Mouse (Mus musculus) spleen, postnatal 10 days (tissue): ENCODE results near the gene Acad8.
A peak's percentile ranks its signal among the peaks of the same experiment; 100 is the strongest.

Experiments used
- DNase-seq, 2 experiments: peaks; one replicate each; pipeline ENCODE4 v3.0.0; 2021 to 2022; ENCODE audit warnings: low spot score in 2 of 2

The Acad8 gene

DNA sequence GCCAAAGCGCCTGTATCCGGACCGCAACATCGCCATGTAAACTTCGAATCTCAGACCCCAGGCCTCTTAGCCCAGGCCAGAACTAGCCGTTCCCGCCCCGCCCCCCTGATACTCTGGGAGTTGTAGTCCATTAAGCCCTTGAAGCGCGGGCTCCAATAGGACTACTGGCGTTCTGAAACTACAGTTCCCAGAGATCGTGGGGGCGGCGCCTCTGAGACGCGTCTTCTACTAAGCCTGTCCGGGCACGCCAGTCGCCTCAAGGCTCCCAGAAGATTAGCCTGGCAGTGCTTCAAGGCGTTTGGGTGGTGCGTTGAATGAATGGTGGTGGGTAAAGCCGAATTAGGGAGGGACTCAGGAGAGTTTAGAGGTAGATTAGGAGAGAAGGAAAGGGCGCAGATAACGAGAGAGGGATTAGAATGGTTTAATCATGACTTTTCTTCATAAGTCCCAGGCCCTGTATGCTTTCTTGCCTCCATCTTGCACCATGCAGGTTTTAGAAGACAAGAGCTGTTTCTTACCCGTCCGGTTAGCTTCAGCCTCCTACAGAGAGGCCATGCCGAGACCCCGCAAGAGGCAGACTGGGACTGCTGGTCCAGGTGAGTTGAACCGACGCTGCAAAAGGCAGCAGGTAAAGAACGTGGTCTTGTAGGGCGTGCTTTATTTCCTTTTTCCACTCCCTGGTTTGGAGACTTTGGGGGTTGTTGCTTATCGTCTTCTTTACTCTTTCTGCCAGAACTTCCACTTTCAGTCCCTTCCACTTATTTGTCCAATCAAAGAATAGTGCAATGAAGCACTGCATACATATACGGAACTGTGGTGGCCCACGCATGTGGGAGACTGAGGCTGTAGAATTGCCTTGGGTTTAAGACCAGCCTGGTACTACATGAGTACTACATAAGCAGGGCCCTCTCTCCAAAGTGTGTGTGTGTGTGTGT, at the start of gene Acad8, which contains the start of gene Thyn1:
Gene Acad8 (minus strand): TSS at position 106 of the 935 bp plus-strand sequence.
Gene Thyn1 (plus strand): TSS at position 250 of the 935 bp plus-strand sequence.
- peak; percentile 75 to 94 for DNase-seq

DNA sequence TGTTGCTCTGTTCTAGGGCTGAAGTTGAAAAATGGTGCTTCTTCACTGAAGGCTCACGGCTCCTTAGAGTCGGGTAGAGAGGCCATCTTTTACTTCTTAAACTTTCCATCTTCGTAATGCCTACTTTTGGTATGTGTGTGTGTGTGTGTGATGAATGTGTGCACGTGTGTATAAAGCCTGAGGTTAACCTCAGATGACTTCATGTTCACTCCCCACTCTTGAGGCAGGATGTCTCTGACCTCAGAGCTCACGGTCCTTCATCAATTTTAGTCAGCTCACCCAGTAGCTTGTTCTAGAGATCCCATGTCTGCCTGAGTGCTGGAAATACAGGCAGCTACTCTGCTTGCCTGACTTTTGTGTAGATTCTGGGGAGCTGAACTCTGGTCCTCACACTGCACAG, 44.5 kb upstream of the Acad8 start:
- no peak for DNase-seq

DNA sequence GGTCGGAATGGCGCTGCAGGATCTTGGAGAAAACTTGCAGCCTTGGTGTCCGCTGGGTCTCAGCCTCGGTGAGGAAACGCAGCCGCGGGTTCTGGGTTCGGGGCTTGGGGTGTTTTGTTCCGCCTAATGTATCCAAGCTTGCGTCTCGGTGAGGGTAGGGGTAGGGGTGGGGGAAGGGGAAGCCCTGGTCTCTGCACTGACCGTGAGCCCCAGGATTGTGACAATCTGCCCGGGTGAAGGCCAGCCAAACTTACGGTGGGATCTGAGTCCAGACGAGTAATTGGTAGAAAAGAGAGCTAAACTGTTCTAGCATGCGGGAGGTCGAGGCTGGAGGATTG, 31.4 kb upstream of the Acad8 start:
- no peak for DNase-seq

DNA sequence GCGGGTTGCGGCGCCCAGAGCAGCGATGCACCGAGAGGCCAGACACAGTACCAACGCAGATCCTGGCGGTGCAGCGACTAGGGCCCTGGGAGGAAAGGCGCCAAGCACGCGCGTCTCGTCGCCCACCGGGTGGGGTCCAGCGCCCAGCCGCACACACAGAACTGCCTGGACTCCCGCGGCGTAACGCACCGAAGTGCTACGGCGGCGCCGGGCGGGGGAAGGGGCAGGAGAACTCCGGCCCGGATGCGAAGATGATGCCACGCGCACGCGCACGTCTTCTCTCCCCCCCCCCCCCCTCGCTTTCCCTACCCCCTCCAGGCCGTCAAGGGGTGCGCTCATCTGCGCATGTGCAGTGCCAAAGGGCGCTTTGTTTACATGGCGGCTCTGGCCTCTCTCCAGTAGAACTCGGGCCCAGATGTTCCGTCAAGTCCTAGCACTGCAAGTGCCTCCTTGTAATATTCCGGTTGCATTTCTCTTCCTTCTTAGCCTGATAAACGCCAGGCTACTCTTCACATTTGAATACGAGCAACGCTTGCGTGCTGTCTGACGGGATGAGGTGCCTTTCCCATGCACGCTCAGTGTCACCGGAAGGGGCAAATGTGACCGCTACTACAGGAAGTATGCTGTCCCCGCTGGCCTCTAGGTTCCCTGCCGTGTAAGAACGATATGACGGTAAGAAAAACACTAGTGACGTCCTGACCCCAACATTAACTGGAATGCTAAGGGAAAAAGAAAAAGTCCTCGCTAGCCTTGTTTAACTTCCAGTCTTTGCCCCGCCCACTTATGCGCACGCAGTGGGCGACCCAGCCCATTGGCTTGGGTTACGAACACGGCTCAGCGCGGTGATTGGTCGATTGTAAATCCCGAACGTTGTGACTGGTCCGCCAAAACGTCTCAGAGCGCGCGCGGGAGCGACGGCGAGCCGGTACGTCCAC, 30.7 kb upstream of the Acad8 start, which contains the start of the genes Vps26b and Ncapd3:
Gene Vps26b (minus strand): TSS at position 238 of the 935 bp plus-strand sequence.
Gene Ncapd3 (plus strand): TSS at position 348 of the 935 bp plus-strand sequence.
- DNase-seq, result peak; percentile 93 to 98

DNA sequence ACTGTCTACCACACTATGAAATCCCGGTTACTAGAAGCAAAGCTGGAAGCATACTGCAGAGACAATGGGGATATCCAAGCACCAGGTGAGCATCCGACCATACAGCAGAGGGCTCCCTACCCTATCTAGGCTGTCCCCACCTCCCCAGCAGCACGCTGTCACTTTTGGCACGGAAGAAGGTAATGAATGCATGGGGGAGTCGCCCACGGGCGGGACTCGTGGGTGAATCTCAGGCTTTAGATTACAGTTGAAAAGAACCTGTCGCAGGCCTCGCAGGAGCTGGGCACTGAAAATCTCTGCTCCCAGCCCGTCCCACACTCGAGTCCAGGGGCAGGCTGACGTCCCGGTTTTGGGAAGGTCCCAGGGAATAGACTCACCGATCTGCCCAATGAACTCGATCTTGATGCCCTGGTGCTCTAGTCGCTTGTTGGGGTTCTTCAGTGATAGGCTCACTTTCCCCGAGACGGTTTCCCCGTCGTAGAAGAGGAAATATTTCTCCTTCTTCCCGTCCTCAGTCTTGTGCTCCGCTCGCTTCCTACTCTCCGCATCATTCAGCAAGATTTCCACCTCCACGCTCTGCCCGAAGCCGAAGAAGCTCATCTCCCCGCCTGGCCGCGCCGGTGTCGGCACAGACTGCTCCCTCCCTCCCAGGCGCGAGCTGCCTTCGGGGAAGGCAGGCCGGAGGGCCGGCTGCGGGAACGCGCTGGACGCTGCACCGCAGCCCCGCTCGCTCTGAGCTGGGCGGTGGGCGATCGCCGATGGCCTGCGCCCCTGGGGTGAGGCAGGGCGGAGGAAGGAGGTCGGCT, 29.9 kb upstream of the Acad8 start:
- DNase-seq, result peak; percentile 61 to 74

DNA sequence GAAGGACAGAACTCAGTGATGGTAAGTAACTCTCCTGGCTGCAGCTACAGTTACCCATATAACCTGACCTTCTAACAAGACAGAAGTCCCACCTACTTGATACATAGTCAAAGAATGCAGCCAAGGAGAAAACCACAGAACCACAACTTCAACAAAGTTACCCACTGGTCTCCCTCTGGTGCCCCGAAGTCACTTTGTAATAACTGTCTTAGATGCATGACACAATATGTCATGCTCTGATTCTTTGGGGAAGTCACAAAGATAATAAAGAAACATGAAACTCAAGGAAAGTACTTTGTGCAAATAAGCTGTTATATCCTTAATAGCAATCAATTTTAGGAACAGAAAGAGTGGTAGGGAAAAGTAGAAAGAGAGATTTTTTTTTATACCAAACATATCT, 27.3 kb upstream of the Acad8 start:
- DNase-seq, result peak in 1 of 2 experiments; percentile 35

DNA sequence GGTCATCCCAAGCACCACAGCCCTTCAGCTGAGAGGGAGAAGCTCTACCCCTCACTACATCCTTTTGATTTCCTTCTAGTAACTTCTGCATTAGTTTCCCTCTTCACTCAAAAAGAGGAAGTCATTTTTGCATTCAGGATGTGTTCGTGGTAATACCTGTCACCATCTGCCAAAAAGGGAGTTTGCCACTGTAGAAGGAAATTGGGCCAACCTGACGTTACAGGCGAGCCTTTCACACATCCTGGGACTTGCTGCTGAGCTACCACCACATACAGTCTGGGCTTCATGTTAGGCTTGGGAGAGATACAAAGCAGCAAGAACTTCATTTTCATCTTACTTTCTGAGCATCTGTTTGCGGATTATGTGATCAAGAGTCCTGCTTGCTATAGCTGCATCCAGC, 24.3 kb upstream of the Acad8 start:
- no peak for DNase-seq

DNA sequence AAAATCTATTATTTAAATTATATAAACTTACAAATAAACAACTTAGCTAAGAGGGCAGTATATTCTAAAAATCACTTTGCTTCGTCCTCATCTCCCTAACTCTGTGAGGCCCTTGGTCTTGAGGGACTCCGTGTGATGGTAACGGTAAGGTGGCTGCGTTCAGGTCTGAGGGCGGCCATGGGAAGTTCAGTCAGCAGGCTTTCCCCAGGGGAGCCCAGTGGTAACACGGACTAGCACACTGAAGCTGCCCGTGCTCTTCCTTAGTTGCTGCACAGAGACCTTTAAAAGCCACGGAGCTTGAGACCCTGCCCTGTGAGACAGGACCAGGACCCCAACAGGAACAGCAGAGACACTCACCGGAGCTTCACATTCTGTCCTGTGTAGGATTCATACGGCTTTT, 19.6 kb upstream of the Acad8 start:
- peak in 1 of 2 experiments; percentile 38 for DNase-seq

DNA sequence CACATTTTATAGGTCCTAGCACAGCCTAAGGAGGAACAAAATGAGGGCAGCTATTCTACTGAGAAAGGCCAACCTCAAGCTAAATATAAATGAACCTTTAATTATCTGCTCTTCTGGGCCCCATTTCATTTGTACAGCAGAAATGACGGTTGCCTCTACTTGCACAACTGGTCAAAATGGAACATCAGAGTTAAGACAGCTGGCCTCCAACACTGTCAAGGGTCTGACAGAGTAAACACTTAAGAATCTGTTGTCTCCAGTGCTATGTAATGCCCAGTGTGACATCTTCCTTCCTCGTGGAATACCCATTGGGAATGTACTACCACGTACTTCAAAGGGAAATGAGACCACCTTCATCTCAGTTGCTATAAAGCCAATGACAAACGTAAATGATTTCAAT, 12.2 kb upstream of the Acad8 start:
- no peak for DNase-seq

DNA sequence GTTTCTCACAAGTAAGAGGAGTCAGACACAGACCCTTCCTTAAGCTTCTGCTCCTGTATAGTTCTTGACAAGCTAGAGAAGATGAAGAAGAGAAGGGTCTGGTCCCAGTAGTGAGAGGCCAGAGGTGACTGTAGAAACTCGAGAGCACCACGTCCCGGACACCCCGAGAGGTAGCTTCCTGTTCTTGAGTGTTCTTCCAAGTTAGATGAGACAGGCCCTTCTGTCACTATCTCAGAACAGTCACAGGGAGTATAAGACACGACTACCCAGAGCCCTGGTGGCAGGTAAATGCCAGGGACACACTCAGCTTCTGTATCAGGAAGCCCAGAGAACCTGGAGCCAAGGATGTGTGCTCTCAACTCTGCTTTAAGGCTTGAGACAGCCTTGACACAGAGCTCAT, 9.9 kb upstream of the Acad8 start:
- DNase-seq, result no peak

DNA sequence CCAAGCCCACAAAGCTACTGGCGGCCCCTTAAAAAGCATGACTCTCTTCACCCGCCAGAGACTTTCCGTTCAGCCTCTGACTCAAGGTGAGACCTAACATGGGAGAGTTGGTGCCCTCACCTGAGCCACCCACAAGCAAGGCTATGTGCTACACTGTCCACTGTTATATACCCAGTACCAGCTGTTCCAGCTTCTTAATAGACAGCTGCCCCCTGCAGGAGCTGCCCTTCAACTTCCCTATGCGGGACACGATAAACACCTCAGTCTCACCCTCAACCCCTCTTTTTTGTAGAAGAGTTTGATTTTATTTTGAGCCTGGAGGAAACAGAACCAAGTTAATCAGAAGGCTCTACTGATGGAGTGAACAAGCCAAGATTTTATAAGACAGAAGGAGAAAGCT, 7.5 kb upstream of the Acad8 start:
- DNase-seq, result no peak

DNA sequence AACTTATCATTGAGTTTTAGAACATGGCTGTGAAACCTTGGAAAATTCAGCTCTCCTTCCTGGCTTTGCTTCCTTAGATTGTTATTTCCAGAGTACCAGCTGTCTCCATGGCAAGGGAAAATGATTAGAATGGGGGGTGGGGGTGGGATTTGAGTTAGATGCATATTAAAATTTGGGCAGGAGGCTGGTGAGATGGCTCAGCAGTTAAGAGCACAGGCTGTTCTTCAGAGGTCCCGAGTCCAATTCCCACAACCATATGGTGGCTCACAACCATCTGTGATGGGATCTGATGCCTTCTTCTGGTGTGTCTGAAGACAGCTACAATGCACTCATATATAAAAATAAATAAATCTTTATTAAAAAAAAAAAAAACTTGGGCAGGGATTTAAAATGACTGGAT, 6.6 kb upstream of the Acad8 start:
- no peak for DNase-seq

DNA sequence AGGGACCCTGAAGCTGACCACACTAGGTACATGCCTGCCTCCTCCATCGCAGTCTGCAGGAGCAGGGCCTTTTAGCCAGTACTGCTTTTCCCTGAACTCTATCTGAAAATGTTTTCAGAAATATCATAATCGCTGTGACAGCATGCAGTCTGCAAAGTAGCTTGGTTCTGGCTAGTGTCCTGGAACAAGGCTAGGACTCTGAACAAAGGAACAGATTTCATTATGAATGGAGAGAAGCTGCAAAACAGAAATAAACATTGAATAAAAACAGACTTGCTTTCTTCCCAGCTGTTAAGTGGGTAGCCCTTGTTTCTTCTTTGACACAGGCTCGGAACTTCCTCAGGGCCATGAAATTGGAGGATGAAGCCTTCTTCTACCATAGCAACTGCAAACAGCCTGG, 5.9 kb upstream of the Acad8 start:
- DNase-seq, result no peak

DNA sequence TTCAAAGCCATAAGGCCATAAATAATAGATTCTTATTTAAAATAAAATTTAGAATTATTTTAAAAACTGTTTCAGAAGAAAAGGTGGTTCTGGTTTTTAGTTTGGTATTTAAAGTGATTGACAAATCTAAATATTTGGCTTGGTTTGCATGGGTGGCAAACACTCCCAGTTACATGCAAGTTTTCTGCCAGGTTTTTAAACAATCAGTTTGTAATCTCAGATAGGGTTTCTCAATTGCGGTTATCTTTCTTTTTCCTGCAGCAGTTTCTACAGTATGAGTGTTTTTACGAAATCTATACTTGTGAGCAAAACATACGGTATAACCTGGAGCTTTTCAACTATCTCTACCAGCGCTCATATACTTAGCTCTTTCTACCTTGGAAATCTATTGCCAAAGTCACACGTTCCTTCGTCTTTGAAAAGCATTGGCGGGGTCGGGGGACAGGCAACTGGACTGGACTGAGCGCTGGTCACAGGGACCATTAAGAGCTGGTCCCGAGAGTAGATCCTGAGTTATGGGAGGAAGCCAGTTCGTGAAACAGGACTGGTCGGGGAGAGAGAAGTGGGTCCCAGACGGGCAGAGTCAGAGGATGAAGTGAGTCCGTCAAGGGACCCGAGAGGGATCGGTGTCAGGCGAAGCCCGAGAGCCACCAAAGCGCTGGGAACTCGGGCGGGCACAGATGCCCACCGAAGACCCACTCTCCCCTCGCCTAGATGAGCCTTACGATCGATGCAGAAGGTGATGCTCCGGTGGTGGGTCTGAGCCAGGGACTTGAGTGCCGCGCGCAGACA, 501 bp downstream of the Acad8 start:
- DNase-seq, result no peak

DNA sequence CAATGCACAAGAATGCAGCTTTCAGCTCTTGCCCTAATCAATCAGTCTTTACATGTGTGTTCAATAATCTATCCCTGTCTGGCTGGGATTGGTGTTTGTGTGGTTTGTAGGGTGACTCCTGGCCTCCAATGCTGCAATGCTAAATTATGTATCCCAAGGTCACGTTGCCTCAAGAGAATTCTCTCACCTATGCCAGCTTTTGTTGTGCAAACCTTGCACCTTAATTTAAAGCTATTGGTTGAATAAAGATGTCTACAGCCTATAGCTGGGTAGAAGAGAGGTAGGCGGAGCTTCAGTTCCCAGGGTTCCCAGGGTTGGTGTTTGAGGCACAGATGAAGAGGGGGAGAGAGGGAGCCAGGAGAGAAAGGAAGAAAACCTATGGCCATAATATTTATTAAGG, 1.9 kb downstream of the Acad8 start:
- DNase-seq, result no peak

DNA sequence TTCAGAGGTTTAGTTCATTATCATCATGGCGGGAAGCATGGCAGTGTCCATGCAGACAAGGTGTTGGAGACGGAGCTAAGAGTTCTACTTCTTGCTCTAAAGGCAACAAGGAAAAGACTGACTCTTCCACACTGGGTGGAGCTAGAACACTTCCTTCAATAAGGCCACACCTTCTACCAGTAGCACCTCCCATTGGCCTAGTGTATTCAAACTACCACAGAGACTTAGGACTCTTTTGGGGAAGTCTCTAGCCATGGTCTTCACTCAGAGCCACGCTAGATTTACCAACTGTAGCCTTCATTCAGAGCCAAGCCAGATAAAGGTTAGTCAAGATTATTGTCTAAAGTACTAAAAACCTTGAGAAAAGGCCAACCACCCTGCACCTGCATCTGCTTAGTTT, 2.3 kb downstream of the Acad8 start:
- DNase-seq, result no peak

DNA sequence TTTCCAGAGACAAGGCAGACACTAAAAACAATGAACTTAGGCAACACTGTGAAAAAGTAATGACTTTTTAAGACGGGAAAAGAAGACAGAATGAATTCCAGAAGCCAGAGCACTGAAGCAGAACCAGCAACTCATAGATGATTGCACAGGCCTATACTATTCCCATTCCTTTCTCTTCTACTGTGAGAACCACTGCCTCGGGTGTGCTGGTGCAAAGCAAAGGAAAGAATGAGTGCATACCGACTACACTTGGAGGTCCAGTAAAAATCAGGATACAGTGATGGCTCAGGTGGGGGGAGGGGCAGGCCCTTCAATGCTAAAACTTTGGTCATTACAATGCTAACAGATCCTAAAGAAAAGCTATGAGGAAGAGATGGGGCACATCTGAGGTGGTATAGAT, 5.5 kb downstream of the Acad8 start:
- DNase-seq, result no peak

DNA sequence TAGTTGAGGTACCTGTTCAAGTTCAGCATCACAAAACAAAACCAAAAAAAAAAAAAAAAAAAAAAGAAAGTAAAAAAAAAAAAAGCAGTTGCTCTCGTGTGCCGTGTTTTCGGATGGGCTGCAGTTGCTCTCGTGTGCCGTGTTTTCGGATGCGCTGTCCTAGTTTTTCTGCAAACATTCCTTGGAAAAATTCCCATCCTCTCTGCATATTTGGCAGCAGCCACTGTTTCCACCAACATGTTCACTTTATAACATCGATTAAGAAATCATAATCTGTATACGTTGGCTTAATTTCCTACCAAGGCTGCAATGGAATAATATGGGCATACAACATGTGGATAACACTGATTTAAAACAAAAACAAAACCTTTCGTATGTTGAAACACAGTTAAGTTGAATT, 6.2 kb downstream of the Acad8 start:
- no peak for DNase-seq

DNA sequence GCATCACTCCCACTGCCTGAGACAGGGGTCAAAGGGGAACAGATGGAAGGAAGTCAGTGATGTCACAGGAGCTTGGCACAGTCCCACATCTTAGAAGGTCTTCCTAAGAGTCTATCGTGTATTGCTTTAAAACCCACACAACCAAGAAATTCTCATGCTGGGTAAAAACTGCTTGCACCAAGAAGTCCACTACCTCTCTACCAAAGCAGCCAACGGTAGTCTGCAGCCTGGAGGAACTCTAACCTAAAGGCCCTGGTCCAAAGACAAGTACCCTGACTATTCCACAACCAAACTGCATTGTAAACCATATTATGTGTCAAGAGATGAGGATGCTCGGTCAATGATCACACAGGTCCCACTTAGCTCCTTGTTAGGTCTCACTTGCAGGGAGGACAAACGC, 9.2 kb downstream of the Acad8 start:
- no peak for DNase-seq

DNA sequence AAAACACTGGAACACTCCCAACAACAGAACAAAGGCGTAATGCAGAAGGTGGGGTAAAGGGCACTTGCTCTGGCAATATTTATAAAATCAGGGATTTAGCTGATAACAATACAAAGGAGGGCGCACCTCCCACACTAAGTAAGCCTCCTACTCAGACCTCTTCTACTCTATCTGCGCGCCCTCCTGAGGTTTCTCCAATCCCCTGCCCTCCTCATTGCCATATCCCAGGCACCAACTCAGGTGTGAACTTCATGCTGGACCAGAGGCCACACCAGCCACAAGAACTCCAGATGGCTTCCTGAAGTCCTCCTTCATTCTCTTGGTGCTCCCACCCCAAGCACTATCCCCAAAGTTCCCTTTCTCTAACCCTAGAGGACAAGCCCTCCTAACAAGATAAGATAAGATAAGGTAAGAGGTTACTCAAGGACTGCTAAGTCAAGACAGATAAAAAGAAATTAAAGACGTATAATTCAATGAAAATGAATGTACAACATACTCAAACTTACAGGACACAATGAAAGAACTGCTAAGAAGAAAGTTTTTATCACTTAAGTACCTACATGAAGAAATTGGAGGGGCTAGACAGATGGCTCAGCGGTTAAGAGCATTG, 13.6 kb downstream of the Acad8 start:
- DNase-seq, result no peak
